Mouse (Mus musculus) stomach, postnatal 0 days (tissue): ENCODE measurements around the gene Rnf208. TPM values are rescaled to one million over a fixed set of nuclear protein-coding genes. Genes with fewer than 3 reads are reported as not detected.
A peak's percentile ranks its signal among the peaks of the same experiment; 100 is the strongest.

Experiments
- ATAC-seq: fragments of 200-750 bp; cut with Nextera tagmentation; 2 replicates; pipeline ENCODE4 v1.8.0; 2017; ENCODE audit not compliant: low FRiP score, low TSS enrichment
- DNase-seq: peaks from one replicate; pipeline ENCODE4 v3.0.0-alpha.2; 2016; ENCODE audit warnings: low spot score
- H3K27ac ChIP-seq: fragments of 300-500 bp; sonication (generic); replicated peaks from 2 replicates; pipeline ENCODE4 v1.5.1; 2014; ENCODE audit warnings: mild to moderate bottlenecking, control low read depth
- H3K27me3 ChIP-seq: fragments of 300-500 bp; sonication (generic); 2 replicates; pipeline ENCODE4 v1.6.1; 2014; ENCODE audit warnings: low read length; ENCODE audit not compliant: control insufficient read depth, insufficient read depth
- H3K36me3 ChIP-seq: fragments of 300-500 bp; sonication (generic); 2 replicates; pipeline ENCODE4 v1.6.1; 2014; ENCODE audit warnings: low read length, mixed read lengths; ENCODE audit not compliant: control insufficient read depth, insufficient read depth
- H3K4me1 ChIP-seq: fragments of 300-500 bp; sonication (generic); replicated peaks from 2 replicates; pipeline ENCODE4 v1.6.1; 2014; ENCODE audit warnings: antibody characterized with exemption; ENCODE audit not compliant: control insufficient read depth, insufficient read depth
- H3K4me2 ChIP-seq: fragments of 300-500 bp; sonication (generic); replicated peaks from 2 replicates; pipeline ENCODE4 v1.6.1; 2014; ENCODE audit warnings: low read depth, mild to moderate bottlenecking, control low read depth, moderate library complexity
- H3K4me3 ChIP-seq: fragments of 300-500 bp; sonication (generic); 2 replicates; pipeline ENCODE4 v1.5.1; 2014; ENCODE audit warnings: low read depth, low read length, control low read depth
- H3K9ac ChIP-seq: fragments of 300-500 bp; sonication (generic); 2 replicates; pipeline ENCODE4 v1.6.1; 2014; ENCODE audit warnings: mild to moderate bottlenecking, low read length, control low read depth, mixed read lengths
- H3K9me3 ChIP-seq: fragments of 300-500 bp; sonication (generic); 2 replicates; pipeline ENCODE4 v1.6.1; 2016; ENCODE audit warnings: low read length; ENCODE audit not compliant: control insufficient read depth
- CTCF ChIP-seq: IDR thresholded peaks from 2 replicates; pipeline ENCODE4 v1.5.1; 2016; ENCODE audit warnings: antibody characterized with exemption, low read depth, mild to moderate bottlenecking, moderate library complexity
- EP300 ChIP-seq: optimal IDR thresholded peaks from 2 replicates; pipeline ENCODE3; 2016; ENCODE audit warnings: antibody characterized with exemption
- WGBS: fragments of 180-500 bp; shearing (Covaris S2); extraction: QIAGEN DNeasy Blood & Tissue Kit; methylation state at CpG from one replicate; pipeline ENCODE4 v1.1.7; 2014; 5-methylcytosine and 5-hydroxymethylcytosine counted together
- polyA plus RNA-seq: library from polyadenylated mRNA; unstranded; fragments of >200 nt; fragmentation: Nextera tagmentation; extraction: Ambion mirVana; gene quantifications from 2 replicates; pipeline ENCODE4 v1.2.1, GENCODE M21; 2015

Gene Rnf208
- polyA plus RNA-seq, 1 experiment from 2014 or later: 26.8 TPM

DNA sequence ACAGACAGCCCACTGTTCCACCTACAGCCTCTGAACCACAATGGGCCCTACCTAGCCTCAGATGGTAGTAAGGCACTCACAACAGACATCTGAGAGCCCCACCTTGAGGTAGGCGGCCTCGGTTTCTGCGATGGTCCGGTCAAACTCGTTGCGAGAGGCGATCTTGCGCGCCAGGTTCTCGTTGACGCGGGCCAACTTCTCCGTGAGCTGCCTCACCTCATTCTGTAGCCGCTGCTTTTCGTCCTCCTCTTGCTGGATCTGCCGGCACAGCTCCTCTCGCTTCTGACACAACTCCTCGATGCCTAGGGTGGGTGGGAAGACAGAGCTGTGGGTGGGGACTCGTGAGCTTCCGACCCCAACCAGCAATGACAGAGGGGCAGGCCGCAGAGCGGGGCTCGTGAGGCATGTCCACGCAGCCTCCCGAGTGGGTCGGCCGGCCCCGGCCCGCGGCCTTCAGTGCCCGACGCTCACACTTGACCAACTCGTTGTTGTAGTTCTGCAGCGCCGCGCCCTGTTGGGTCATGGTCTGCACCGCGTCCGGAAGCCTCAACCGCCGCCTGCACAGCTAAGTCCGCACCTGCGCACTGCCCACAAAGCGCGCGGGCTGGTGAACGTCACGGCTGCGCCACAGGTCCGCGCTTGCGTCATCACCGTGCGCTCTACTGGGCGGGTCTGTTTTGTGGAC is 29.9 kb downstream of the Rnf208 start, which contains the start of the genes Ssna1 and Anapc2:
TSS of gene Ssna1 (minus strand) at position 612 of the 685 bp plus-strand sequence.
TSS of gene Anapc2 (plus strand) at position 652 of the 685 bp plus-strand sequence.
- Histone ChIP-seq H3K4me1 (peaks cover 9% of the 10 kb centered on the region), H3K9ac (peak within 1 kb of the TSS; percentile 87), H3K4me3 (peak within 1 kb of the TSS; percentile 74), H3K4me2 (peak within 1 kb of the TSS; percentile 95), H3K27ac (peak within 1 kb of the TSS; percentile 93), H3K9me3 (no peaks in the 10 kb centered on the region), H3K27me3 (no peaks in the 10 kb centered on the region), H3K36me3 (peaks cover 14% of the 10 kb centered on the region)
- peak; percentile 99 for DNase-seq
- ATAC-seq: peak; percentile 95
- TF ChIP-seq EP300 (no peak), CTCF (peak; percentile 68)
- WGBS: under 1% methylated on average over 55 of the region's 55 CpGs

DNA sequence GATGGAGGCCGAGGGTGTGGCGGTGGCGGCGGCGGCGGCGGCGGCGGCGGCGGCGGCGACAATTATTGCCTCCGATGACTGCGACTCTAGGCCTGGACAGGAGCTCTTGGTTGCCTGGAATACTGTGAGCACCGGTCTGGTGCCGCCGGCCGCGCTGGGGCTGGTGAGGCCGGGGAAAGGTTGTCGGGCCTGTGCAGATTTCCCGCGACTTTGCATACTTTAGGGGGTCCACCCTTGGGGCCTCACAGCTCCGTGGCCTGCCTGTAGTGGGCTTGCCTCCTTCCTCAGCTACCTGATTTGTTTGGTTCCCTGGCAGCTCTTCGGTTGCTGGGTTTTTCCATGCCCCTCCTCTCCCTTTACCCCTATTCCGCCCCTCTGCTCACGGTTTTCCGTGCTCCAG is 30.5 kb downstream of the Rnf208 start:
- DNase-seq (no peak), ATAC-seq (peak; percentile 38)
- Histone ChIP-seq H3K9ac (peak overlapping the region; percentile 87), H3K4me3 (peak overlapping the region; percentile 74), H3K27ac (peak overlapping the region; percentile 84), H3K27me3 (no peaks in the 10 kb centered on the region), H3K4me1 (peaks cover 9% of the 10 kb centered on the region), H3K36me3 (peaks cover 18% of the 10 kb centered on the region), H3K4me2 (peak overlapping the region; percentile 95), H3K9me3 (no peaks in the 10 kb centered on the region)
- TF ChIP-seq EP300: no peak
- TF ChIP-seq CTCF: no peak
- under 1% methylated on average over 29 of the region's 29 CpGs for WGBS

DNA sequence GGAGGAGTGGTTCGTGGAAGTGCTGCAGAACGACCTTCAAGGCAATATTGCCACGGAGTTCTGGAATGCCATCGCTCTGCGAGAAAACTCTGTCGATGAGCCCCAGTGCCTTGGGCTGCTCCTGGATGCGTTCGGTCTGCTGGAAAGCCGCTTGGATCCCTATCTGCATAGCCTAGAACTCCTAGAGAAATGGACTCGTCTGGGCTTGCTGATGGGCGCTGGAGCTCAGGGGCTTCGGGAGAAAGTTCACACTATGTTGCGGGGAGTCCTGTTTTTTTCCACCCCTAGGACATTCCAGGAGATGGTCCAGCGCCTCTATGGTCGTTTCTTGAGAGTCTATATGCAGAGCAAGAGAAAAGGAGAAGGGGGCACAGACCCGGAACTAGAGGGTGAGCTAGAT is 31.0 kb downstream of the Rnf208 start:
- peak overlapping the region; percentile 95 for H3K4me2 ChIP-seq
- 27% methylated on average over 16 of the region's 16 CpGs for WGBS
- peaks cover 23% of the 10 kb centered on the region for H3K36me3 ChIP-seq
- peak overlapping the region; percentile 87 for H3K9ac ChIP-seq
- TF ChIP-seq CTCF: no peak
- TF ChIP-seq EP300: no peak
- H3K27ac ChIP-seq: peak overlapping the region; percentile 84
- H3K4me1 ChIP-seq: peaks cover 9% of the 10 kb centered on the region; the same call in 1 of the 2 replicates
- DNase-seq (no peak), ATAC-seq (no peak)
- H3K4me3 ChIP-seq: peak overlapping the region; percentile 74
- no peaks in the 10 kb centered on the region for H3K27me3 ChIP-seq
- H3K9me3 ChIP-seq: no peaks in the 10 kb centered on the region

DNA sequence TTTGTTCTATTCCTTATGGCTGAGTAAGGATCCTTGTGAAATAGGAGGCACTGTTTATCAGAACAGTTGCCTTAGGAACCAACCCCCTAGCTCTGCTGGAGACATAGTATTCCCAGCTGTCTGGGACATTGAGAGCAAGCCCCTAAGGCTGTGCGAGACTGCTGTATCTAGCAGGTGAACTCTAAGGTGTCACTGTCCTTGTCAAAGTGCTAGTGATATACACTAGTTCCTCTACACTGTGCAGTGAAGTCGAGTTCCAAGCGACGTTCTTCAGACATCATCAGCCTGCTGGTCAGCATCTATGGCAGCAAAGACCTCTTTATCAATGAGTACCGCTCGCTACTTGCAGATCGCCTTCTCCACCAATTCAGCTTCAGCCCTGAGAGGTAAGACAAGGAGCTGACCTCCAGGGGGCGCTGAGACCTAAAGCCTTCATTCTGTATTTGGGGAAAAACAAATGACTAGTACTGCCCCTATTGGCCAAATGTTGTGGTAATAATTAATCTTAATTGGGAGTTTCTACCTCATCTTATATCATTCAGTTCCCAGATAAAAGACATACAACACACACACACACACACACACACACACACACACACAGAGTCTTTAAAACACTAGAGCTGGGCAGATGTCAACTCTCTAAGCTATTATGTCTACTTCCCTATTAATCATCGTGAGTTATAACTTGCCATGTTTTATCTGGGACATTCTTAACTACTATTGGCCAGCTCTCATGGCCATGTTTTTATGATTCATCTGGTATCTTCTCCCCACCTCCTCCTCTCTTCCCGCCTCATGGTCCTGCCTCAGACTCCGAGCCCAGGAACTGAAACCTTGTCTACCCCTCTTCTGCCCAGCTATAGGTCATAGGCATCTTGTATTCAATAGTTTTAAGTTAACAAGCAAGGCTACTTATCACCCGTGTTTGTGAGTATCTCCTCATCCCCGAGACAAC is 37.1 kb downstream of the Rnf208 start:
- TF ChIP-seq CTCF (peak; percentile 96), EP300 (no peak)
- Histone ChIP-seq H3K27me3 (no peaks in the 10 kb centered on the region), H3K9me3 (no peaks in the 10 kb centered on the region), H3K27ac (no peak overlapping the region), H3K4me2 (no peak overlapping the region), H3K4me1 (no peaks in the 10 kb centered on the region), H3K4me3 (no peak overlapping the region), H3K36me3 (peaks cover 51% of the 10 kb centered on the region), H3K9ac (no peak overlapping the region)
- WGBS: 61% methylated on average over 13 of the region's 13 CpGs
- ATAC-seq (peak; percentile 72), DNase-seq (peak; percentile 93)

DNA sequence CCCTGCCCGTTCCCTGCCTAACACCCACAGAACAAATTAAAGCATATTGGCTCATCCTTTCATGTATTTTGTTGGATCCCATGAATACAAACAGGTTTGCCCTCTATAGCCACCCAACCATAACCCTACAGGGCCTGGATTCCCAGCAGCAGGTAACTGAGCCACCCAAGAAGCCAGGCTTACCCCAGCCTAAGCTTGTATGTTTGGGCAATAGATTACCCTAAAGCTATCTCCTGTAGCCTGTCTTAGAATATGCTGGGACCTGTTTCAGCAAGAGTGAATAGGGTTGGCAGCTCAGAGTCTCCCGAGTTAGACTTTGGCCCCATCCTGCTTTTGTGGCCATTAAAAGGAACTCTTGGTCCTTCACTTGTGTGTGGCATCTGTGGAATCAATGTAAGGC is 43.5 kb downstream of the Rnf208 start:
- Histone ChIP-seq H3K4me1 (peaks cover 8% of the 10 kb centered on the region; the same call in 1 of the 2 replicates), H3K9ac (no peak overlapping the region), H3K9me3 (no peaks in the 10 kb centered on the region), H3K36me3 (peaks cover 23% of the 10 kb centered on the region), H3K27ac (peak overlapping the region; percentile 94), H3K4me2 (no peak overlapping the region), H3K27me3 (0 out of 2 replicates have a peak, but pooled peaks cover 2% of the 10 kb centered on the region), H3K4me3 (no peak overlapping the region)
- 63% methylated on average over 2 of the region's 2 CpGs for WGBS
- no peak for DNase-seq
- no peak for ATAC-seq
- TF ChIP-seq CTCF (no peak), EP300 (no peak)
